Mouse (Mus musculus) olfactory bulb, adult 2 months (tissue): Measurements from ENCODE around the gene Gtf2h5.

Source experiments
- CTCF ChIP-seq: fragments of 200-500 bp; IDR thresholded peaks from 2 replicates; pipeline ENCODE4 v1.5.1; 2012; ENCODE audit warnings: low read depth, mild to moderate bottlenecking, low read length, moderate library complexity; ENCODE audit not compliant: insufficient read depth
- POLR2A ChIP-seq: fragments of 200-500 bp; IDR thresholded peaks from 2 replicates; pipeline ENCODE4 v1.6.1; 2012; ENCODE audit warnings: mild to moderate bottlenecking, low read depth, low read length, moderate library complexity; ENCODE audit not compliant: insufficient read depth

DNA sequence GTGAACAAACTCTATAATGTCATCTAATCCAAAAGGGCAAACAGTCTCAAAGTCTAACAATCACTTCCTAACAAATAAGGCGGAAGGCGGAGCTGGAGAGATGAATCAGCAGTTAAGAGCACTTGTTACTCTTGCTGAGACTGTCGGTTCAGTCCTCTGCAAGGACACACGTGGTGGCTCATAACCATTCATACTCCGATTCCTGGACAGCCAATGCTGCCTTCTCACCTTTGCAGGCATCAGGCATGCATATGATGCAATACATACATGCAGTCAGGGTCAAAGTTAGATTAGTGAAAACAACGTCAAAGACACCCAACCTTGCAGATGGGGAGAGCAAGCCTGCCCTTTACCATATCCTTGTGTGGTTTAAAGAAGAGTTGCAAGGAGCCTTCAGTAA, 12.0 kb downstream of the Gtf2h5 start:
- TF ChIP-seq CTCF (no peak), POLR2A (no peak)
